Mouse (Mus musculus) heart, embryonic 15.5 days (tissue): ENCODE measurements around the gene Abca3. TPM values are rescaled to one million over a fixed set of nuclear protein-coding genes. Genes with fewer than 3 reads are reported as not detected.
"Not testable (repeated sequence)": the region's sequence is repeated elsewhere in the genome, so short reads cannot be mapped to it uniquely, and the experiment has no call there.

ENCODE experiments used
- ATAC-seq: fragments of 200-750 bp; cut with Nextera tagmentation; replicated peaks from 2 replicates; pipeline ENCODE4 v1.8.0; 2017; ENCODE audit warnings: low read depth, moderate TSS enrichment; ENCODE audit not compliant: insufficient number of reproducible peaks, insufficient read depth, low FRiP score
- H3K27ac ChIP-seq: fragments of 300-500 bp; sonication (generic); 2 replicates; pipeline ENCODE4 v1.5.1; 2015; ENCODE audit warnings: mild to moderate bottlenecking, inconsistent platforms
- H3K27me3 ChIP-seq: fragments of 300-500 bp; sonication (generic); 2 replicates; pipeline ENCODE4 v1.6.1; 2015; ENCODE audit warnings: inconsistent platforms
- H3K36me3 ChIP-seq: fragments of 300-500 bp; sonication (generic); 2 replicates; pipeline ENCODE4 v1.6.1; 2015; ENCODE audit warnings: mild to moderate bottlenecking, inconsistent platforms
- H3K4me1 ChIP-seq: fragments of 300-500 bp; sonication (generic); replicated peaks from 2 replicates; pipeline ENCODE4 v1.6.1; 2015; ENCODE audit warnings: inconsistent platforms
- H3K4me2 ChIP-seq: fragments of 300-500 bp; sonication (generic); 2 replicates; pipeline ENCODE4 v1.6.1; 2015; ENCODE audit warnings: inconsistent platforms, mild to moderate bottlenecking, moderate library complexity
- H3K4me3 ChIP-seq: fragments of 300-500 bp; sonication (generic); 2 replicates; pipeline ENCODE4 v1.5.1; 2015; ENCODE audit warnings: mild to moderate bottlenecking, inconsistent platforms
- H3K9ac ChIP-seq: fragments of 300-500 bp; sonication (generic); 2 replicates; pipeline ENCODE4 v1.6.1; 2015; ENCODE audit warnings: mild to moderate bottlenecking, inconsistent platforms
- H3K9me3 ChIP-seq: fragments of 300-500 bp; sonication (generic); replicated peaks from 2 replicates; pipeline ENCODE4 v1.6.1; 2016; ENCODE audit warnings: inconsistent platforms
- WGBS: fragments of 180-500 bp; shearing (Covaris S2); methylation state at CpG from one replicate; pipeline ENCODE4 v1.1.7; 2015; ENCODE audit warnings: mixed read lengths; 5-methylcytosine and 5-hydroxymethylcytosine counted together
- polyA plus RNA-seq: library from polyadenylated mRNA; unstranded; fragments of >200 nt; fragmentation: Nextera tagmentation; extraction: Ambion mirVana; gene quantifications from 2 replicates; pipeline ENCODE4 v1.2.1, GENCODE M21; 2015

Gene Abca3
- polyA plus RNA-seq, 1 experiment from 2014 or later, result 6.0 TPM

DNA sequence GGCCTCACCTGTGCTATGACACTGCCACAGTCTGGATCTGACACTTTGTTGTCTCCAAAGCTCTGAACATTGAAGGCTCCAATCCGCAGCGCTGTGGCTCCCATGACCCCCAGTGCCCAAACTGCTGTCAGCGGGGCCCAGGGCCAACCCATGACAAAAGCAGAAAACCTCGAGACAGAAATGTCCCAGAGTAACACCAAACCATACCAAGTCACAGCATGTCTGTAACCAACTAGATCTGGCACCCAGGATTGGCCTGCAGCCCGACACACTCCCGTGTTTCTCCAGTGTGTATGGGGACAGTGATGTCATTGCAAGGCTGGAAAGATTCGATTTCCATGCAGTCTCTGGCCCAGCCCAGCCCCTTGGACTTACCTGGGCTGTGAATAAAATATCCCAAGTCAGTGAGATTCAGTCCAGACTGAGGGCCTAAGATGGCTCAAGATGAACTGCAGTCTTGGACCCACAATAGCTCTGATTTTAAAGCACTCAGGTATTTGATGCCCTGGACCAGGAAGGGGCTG, 90.9 kb downstream of the Abca3 start, which contains the start of gene Dnase1l2:
Gene Dnase1l2, minus strand, starts transcription at position 474 of the 524 bp plus-strand sequence.
- no peaks in the 10 kb centered on the region for H3K4me1 ChIP-seq
- H3K9ac ChIP-seq, result no peak within 1 kb of the TSS
- no peak within 1 kb of the TSS for H3K4me2 ChIP-seq
- peaks cover 74% of the 10 kb centered on the region for H3K36me3 ChIP-seq
- WGBS, result 72% methylated on average over 7 of the region's 7 CpGs
- no peaks in the 10 kb centered on the region for H3K27me3 ChIP-seq
- H3K4me3 ChIP-seq, result no peak within 1 kb of the TSS
- ATAC-seq, result no peak
- no peak within 1 kb of the TSS for H3K27ac ChIP-seq
- H3K9me3 ChIP-seq, result no peaks in the 10 kb centered on the region

DNA sequence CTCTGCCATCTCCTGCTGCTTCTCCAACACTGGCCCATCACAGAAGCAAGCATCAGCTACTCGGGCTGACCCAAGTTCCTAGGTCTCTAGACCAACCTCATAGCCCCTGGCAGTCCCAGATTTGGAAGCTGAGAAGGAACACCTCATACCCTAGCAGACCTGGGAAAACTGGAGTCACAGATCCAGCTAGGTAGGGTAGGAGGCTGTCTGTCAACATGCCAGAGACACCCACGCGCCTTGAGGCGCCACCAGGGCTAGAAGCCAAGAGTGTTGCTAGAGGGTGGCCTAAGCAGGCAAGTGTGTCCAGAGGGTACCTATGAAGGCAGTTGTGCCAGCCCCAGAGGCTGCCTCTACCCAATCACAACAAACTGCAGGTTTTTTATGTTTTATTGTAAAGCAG, 91.7 kb downstream of the Abca3 start:
- H3K27me3 ChIP-seq, result no peaks in the 10 kb centered on the region
- H3K4me2 ChIP-seq, result no peak overlapping the region
- H3K4me1 ChIP-seq, result no peaks in the 10 kb centered on the region
- ATAC-seq, result no peak
- 72% methylated on average over 4 of the region's 4 CpGs for WGBS
- H3K36me3 ChIP-seq, result peaks cover 74% of the 10 kb centered on the region
- H3K9ac ChIP-seq, result no peak overlapping the region
- no peaks in the 10 kb centered on the region for H3K9me3 ChIP-seq
- H3K4me3 ChIP-seq, result no peak overlapping the region
- no peak overlapping the region for H3K27ac ChIP-seq

DNA sequence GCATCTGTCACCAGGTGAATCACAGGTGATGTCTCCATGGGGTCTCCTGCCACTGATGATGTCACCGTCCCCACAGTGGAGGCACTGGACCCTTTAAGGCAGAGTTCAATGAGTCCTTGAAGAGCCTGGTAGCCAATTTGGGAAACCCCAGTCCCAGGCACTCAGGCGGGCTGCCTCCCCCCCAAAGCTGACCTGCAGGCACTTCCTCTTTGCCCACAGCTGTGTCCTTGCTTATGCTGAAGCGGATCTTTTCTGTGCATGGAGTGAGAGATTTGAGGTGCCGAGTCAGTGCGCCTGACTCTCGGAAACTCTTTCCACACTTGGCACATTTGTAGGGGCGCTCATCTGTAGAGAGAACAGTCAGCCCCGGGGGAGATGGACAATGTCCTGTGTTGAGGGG, 94.8 kb downstream of the Abca3 start:
- WGBS, result 84% methylated on average over 8 of the region's 8 CpGs
- Histone ChIP-seq H3K4me2 (no peak overlapping the region), H3K27me3 (no peaks in the 10 kb centered on the region), H3K9ac (no peak overlapping the region), H3K4me1 (no peaks in the 10 kb centered on the region), H3K4me3 (no peak overlapping the region), H3K36me3 (peaks cover 81% of the 10 kb centered on the region), H3K9me3 (no peaks in the 10 kb centered on the region), H3K27ac (no peak overlapping the region)
- no peak for ATAC-seq

DNA sequence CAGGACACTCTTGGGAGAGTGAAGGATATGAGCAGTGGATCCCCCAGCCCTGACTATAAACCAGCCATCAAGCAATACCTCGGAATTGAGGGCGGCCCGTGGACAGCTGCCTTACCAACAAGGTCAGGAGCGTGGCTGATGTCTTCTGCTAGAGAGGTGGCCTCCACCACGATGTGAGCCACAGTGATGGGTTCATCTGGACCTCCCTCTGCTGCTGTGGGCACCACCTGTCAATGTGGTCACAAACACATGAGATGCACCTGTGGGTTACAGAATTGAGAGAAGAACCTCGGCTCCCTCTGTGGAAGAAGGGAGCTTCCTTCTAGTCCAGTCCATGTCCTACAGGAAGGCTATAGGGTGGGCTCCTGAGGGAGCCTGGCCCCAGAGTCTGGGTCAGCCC, 97.8 kb downstream of the Abca3 start:
- H3K9me3 ChIP-seq, result no peaks in the 10 kb centered on the region
- no peak overlapping the region for H3K27ac ChIP-seq
- no peaks in the 10 kb centered on the region for H3K27me3 ChIP-seq
- peaks cover 12% of the 10 kb centered on the region for H3K4me1 ChIP-seq
- WGBS, result 82% methylated on average over 6 of the region's 6 CpGs
- no peak overlapping the region for H3K9ac ChIP-seq
- peaks cover 68% of the 10 kb centered on the region for H3K36me3 ChIP-seq
- H3K4me3 ChIP-seq, result no peak overlapping the region
- no peak overlapping the region for H3K4me2 ChIP-seq
- no peak for ATAC-seq

DNA sequence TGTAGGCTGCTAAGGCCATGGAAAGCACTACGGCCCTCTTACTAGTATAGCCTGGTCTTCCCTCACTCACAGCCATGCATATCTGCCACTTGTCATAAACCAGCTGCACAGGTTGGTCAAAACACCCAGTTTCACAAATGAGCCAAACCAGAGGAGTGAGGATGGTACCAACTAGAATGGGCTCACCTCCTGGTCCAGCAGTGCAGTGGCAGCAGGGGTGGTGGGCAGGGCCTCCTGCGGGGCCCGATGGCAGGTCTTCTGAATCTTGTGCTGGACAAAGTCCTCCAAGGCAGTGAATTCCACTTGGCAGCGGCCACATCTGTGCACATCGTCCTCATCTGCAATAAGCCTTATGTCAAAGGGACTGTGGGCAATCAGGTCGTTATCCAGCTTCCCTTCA, 99.5 kb downstream of the Abca3 start:
- Histone ChIP-seq H3K27me3 (no peaks in the 10 kb centered on the region), H3K4me1 (peaks cover 19% of the 10 kb centered on the region), H3K9ac (no peak overlapping the region), H3K4me3 (no peak overlapping the region), H3K9me3 (no peaks in the 10 kb centered on the region), H3K36me3 (peaks cover 51% of the 10 kb centered on the region), H3K4me2 (no peak overlapping the region), H3K27ac (no peak overlapping the region)
- 97% methylated on average over 6 of the region's 6 CpGs for WGBS
- no peak for ATAC-seq

DNA sequence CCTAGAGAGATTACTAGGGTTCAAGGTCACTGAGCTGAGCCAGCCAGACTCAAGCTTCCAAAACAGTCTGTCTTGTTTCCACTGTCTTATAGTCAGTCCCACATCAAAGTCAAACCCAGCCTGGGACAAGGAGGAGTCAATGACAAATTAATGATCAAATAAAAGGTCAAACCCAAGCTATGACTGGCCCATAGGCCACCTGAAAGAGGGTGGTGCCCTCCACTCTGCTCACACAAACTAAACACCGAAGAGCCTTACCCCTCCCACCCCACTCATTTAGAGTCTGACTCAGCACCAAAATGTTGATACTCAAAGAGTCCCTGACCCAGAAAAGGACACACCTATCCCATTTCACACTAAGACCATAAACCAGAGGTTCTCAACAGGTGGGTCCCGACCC, 101.6 kb downstream of the Abca3 start:
- H3K9me3 ChIP-seq, result no peaks in the 10 kb centered on the region
- H3K27me3 ChIP-seq, result no peaks in the 10 kb centered on the region
- H3K4me3 ChIP-seq, result no peak overlapping the region
- peak overlapping the region; percentile 67; the same call in 1 of the 2 replicates for H3K4me2 ChIP-seq
- peaks cover 19% of the 10 kb centered on the region for H3K4me1 ChIP-seq
- H3K36me3 ChIP-seq, result peaks cover 29% of the 10 kb centered on the region
- 69% methylated on average over 2 of the region's 2 CpGs for WGBS
- no peak for ATAC-seq
- H3K27ac ChIP-seq, result no peak overlapping the region
- no peak overlapping the region for H3K9ac ChIP-seq

DNA sequence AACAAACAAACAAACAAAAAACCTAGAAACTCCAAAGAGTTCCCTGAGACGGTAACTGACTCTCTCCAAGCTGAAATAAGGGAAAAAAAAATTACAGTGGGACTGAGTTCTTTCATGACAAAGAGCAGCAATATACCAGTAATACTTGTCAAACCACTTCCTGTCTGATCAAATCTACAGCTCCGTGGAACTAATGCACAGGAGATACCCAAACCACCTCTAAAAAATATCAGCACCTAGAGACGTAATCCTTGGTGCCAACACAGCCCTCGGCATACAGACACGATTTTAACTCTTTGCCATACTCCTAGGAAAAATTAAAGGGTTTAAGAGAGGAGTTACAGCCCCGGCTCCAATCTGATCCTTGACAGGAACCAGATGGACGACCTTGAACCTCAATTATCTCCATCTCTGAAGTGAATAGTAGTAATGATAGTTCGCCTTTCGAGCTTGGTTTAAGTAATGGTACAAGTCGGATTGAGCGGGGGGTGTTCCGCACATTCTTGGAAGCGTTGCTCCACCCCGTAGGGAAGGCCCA, 102.5 kb downstream of the Abca3 start:
- WGBS, result 4% methylated on average over 14 of the region's 14 CpGs
- ATAC-seq, result no peak
- peaks cover 19% of the 10 kb centered on the region for H3K4me1 ChIP-seq
- H3K4me2 ChIP-seq, result peak overlapping the region; percentile 67
- peaks cover 20% of the 10 kb centered on the region for H3K36me3 ChIP-seq
- peak overlapping the region; percentile 64 for H3K4me3 ChIP-seq
- no peaks in the 10 kb centered on the region for H3K9me3 ChIP-seq
- H3K27me3 ChIP-seq, result no peaks in the 10 kb centered on the region
- H3K9ac ChIP-seq, result peak overlapping the region; percentile 78
- peak overlapping the region; percentile 93 for H3K27ac ChIP-seq

DNA sequence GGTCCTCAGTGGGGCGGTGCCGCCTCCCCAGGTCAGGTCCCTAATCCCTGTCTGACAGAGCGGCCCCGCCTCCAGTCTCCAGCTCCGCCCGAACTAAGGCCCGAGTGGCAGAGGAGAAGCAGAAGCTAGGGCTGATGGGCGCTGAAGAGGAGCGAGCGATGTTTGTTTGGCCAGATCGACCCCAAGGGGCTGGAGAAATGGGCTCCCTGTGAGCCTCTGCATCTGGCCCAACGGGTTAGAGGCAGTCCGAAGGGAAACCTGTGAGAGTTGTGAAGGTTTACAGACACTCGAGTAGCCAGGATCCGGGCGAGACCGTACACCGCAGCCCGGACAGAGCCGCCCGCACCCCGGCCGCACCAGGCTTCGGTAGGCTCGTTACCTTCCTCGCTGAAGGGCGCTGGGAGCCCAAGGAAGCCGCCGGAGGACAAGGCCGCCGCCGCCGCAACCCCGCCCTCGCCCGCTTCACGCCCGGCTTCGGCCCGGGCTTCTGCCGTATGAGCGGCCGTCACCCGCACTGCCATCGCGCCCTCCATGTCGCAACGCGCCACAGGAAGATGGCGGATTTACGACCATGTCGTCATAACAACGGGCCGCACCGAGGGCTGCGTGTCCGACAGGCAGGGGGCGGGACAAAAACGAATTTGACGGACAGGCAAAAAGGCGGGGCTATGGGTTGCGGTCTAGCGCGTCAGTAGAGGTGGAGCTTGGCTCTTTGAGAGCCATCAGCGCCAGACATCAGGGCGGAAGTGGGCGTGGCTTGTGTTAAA, 103.2 kb downstream of the Abca3 start:
- peak overlapping the region; percentile 67 for H3K4me2 ChIP-seq
- peak overlapping the region; percentile 78 for H3K9ac ChIP-seq
- H3K9me3 ChIP-seq, result no peaks in the 10 kb centered on the region
- H3K27ac ChIP-seq, result peak overlapping the region; percentile 93
- H3K4me3 ChIP-seq, result peak overlapping the region; percentile 64
- WGBS, result under 1% methylated on average over 67 of the region's 67 CpGs
- H3K27me3 ChIP-seq, result no peaks in the 10 kb centered on the region
- peak; percentile 94 for ATAC-seq
- H3K36me3 ChIP-seq, result peaks cover 14% of the 10 kb centered on the region
- peaks cover 19% of the 10 kb centered on the region for H3K4me1 ChIP-seq

DNA sequence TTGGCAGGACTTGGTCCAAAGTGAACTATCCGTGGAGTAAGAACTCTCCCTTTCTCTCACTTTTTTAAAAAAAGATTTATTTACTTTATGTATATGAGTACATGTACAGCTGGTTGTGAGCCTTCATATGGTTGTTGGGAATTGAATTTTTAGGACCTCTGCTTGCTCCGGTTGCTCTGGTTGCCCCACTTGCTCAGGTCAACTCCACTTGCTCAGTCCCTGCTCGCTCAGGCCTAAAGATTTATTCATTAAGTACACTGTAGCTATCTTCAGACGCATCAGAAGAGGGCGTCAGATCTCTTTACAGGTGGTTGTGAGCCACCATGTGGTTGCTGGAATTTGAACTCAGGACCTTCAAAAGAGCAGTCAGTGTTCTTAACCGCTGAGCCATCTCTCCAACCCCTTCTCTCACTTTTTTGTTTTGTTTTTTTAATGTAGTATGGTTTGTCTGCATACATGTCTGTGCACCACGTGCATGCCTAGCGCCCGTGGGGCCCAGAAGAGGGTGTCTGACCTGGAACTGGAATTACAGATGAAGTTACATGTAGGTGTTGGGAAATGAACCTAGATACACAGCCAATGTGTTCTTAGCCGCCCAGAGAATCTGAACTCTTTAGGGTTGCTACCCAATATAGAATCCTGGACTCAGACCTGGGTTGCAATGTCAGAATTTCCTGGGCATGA, 103.9 kb downstream of the Abca3 start:
- H3K9me3 ChIP-seq, H3K9ac ChIP-seq, ATAC-seq, H3K36me3 ChIP-seq, H3K27me3 ChIP-seq: not testable (repeated sequence)
- Histone ChIP-seq H3K27ac (peak overlapping the region; percentile 58), H3K4me2 (peak overlapping the region; percentile 67), H3K4me3 (peak overlapping the region; percentile 64), H3K4me1 (peaks cover 19% of the 10 kb centered on the region)
- WGBS, result 54% methylated on average over 10 of the region's 10 CpGs
